Mouse (Mus musculus) cerebellum, adult 8-10 months (tissue): ENCODE results near the gene Clec4e.
"Not testable (repeated sequence)": the region's sequence is repeated elsewhere in the genome, so short reads cannot be mapped to it uniquely, and the experiment has no call there.

ENCODE experiments used
- DNase-seq: peaks from one replicate; pipeline ENCODE4 v3.0.0; 2022

The Clec4e gene

DNA sequence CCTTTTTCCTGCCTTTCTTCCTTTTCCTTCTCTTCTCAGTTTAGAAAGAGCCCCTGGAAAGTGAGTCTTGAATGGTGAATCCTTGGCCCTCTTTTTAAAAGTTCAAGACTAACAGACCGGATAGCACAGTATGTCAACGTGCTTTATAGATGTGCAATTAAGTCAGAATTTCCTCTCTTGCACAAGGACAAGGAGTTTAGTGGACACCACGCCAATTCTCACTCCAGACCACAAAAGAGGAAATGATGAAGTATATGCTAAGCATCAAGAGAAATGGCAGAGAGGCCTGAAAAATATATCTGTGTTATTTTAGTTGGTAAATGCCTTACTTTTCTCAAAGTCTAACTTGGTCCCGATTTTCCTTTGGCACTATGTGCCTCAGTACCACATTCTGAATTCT is at the start of gene Clec4e:
Clec4e (minus strand) TSS at position 118 of the 400 bp plus-strand sequence.
- no peak for DNase-seq

DNA sequence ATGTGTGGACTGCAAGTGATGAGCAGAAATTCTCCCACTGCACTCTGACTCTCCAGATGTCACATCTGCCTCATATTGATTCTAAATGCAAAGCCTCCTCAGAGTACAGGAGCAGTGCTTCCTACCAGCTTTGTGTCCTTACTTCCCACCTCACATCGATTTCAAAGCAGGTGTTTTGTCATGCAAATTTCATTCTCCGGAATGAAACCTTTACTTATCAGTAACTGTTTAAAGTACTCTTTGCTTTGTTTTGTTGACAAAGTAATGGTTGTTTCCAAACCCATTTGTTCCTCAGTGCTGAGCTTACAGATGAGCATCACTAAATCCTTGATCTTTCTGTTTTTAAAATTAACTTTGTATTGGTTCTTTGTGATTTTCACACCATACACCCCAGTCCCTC is 42.8 kb upstream of the Clec4e start:
- no peak for DNase-seq

DNA sequence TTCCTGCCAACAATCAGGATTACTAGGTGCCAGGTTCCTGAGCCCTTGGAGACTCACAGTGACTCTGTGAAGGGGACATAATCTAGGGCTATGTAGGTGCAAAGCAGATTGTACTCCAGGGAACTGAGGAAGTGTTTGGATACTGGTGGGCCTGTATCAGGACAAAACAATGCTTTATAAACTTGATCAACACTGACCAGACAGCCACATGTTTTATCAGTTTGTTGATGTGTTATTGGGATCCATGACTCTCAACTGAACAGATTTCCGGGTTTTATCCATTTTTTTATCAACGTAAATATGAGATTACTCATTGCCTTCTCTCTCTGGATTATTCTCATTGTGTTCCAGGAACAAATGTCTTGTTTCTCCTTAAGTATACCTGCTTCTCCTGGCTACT is 18.4 kb upstream of the Clec4e start, which contains the start of gene Vmn2r19:
Vmn2r19 (plus strand) TSS at position 301 of the 400 bp plus-strand sequence.
- DNase-seq, result no peak

DNA sequence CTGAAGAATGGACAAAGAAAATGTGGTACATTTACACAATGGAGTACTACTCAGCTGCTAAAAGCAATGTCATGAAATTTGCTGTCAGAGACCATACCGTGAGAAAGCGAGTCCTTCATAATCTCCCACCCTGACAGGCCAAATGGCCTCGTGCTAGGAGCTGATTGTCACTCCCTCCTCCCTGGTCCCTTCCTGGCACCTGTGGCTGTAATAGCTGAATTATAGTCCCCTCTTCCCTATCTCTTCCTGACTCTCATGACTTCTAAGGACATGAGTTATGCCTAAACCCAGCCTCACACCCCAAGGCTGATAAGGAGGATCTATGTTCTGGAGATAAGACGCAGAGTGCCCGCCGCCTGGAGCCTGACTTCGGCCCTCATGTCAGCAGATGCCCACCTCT is 16.6 kb upstream of the Clec4e start:
- DNase-seq, result not testable (repeated sequence)

DNA sequence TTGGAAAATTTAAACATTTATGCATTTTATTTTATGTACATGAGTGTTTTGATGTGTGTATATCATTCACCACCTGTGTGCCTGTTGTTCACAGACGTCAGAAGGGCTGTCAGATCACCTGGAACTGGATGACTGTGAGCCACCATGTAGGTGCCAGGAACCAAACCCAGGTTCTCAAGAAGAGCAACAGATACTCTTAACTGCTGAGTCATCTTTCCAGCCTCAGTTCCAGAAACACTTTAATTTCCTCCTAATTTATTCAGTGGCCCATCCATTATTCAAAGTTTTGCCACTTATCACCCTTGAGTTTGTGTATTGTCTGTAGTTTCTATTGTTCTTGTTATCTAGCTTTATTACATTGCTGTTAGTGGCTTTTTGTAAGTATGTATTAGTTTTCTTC is 7.0 kb upstream of the Clec4e start:
- DNase-seq, result no peak

DNA sequence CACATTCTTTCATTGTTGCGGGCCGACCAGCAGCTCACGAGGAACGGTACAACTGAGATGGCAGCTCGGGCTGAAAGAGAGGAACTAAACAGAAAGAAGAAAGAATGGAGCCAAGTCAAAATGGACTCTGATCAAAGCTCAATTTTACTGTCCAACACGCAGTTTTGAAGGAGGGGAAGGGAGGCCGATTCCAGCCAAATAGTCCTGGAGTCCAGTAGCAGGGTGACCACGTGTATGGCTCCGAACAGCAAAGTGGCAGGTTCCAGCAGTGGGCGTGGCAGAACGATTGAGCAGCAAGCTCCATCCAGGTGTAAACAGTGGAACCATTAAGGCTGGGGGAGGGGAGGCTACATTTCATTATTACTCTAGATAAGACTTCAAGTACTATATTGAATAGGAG is 3.8 kb upstream of the Clec4e start:
- DNase-seq, result not testable (repeated sequence)

DNA sequence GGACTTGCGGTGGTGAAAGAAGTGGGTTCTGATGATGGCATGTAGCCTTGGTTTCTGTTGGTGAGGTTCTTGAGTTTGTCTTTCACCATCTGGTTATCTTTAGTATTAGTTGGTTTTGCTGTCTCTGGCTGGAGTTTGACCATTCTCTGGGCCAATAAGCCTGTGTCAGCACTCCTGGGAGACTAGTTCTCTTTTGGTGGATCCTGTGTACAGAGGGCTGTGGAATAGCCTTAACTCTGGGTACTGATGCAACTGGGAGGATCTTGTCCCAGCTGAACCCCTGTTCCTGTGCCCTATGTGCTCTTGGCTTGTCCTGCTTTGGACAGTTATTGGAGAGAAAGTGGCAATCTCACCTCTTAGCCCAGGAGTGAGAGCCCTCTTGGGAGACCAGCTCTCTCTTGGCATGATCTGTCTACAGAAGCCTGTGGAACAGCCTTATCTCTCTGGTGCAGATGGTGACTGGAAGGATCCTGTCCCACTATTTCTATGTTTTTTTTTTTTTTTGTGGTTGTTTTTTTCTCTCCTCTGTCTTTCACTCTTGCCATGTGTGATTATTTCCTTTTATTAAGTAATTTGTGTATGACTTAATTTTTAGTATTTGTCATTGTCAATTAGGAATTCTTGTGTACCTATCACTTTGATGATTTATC is 3.2 kb upstream of the Clec4e start:
- DNase-seq, result no peak

DNA sequence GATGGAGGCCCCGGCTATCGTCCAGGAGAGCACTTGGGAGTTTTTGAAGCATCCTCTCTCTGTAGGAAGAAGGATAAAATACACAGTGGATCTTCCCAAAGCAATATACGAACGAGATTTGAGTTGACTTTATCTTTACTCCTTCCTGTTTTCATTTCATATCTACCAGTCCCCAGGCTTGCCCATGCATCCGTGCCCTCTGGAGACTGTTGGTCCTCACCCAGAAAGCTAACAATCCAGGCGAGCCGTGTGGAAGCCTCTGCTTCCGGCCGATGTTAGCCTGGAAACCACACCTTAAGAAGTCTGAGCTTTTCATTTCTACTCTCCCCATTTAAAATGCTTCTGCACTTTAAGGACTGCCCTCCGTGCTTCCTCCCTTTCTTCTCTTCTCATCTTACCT is 739 bp downstream of the Clec4e start:
- DNase-seq, result no peak

DNA sequence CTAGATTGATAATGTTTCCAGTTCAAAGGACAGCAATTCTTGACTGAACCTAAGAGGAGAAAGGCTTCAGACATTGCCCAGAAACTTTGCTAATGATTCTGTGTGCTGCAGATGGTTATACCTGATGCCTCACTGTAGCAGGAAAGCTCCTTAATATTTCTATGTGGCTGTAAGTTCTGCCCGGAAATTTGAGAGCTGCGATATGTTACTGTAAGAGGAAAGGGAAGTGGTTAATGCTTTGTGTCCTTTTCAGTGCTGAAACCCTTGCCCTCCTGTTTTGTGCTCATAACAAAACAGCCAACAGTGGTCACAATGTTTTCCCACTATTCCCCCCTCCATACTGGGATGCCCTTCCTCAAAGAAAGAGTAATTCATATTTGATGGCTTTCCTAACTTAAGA is 3.4 kb downstream of the Clec4e start:
- DNase-seq, result no peak

DNA sequence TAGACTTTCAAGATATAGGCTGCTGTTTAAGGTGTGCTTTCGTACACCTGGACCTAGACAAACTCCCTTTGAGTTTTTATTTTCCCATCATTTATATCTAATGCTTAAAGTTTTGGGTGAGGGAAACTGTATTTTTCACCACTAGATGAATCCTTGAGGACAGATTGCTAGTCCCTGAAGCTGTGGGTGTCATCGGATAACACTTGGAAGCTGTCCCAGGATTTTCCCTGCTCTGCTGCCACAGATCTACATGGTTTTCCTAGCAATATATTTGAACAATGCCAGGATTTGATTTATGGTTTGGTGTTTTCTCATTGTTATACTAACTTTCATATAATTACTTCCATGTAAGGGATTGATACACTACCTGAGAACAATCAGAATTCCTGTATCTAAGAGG is 10.2 kb downstream of the Clec4e start:
- no peak for DNase-seq

DNA sequence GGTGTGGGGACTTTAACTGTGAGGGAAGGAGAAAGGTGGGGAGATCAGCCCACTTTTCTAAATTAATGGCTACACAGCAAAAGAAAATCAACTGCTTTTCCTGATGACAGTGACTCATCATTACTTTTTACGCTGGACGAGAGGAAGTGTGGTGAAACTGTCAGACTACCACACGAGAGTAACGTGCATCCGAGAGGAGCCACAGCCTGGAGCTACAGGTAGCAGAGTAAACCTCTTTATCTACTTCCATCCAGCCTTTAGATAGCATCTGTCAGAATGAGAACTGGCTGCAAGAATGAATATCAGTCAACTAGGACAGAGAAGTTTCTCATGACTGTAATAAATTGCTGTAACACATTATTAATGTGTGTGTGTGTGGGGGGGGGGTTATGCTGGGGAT is 22.7 kb downstream of the Clec4e start:
- DNase-seq, result no peak

DNA sequence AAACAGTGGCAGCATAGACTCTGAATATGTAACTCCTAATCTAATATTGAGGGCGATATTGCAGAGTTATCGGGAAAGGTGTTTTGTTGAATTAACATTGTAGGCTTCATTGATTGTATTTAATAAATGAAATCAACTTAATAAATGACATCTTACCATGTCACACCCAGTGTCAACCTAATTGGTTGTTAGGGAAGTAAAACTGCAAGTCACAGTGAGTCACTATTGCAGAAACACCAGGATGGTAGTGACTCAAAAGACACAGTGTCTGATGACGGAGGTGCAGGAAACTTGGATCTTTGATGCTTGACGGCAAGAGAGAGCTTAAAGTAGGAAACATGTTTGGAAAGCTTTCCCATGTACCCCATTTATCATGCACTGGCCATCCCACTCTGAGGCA is 23.9 kb downstream of the Clec4e start:
- no peak for DNase-seq

DNA sequence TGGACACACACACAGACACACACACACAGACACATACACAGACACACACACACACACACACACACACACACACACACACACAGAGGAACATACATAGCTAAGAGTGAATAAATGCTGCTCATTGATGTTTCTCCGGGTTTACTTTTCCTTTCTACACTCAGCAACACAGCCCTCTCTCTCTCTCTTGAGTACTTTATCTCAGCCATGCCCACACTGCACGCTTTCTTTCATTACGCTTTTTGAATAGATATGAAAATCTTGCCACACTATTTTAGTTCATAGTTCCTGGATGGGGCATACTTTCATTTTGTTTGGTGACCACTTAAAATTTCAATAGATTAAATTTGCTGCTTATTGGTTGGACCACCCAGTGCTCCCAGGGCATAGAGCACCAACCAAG is 25.5 kb downstream of the Clec4e start:
- DNase-seq, result no peak

DNA sequence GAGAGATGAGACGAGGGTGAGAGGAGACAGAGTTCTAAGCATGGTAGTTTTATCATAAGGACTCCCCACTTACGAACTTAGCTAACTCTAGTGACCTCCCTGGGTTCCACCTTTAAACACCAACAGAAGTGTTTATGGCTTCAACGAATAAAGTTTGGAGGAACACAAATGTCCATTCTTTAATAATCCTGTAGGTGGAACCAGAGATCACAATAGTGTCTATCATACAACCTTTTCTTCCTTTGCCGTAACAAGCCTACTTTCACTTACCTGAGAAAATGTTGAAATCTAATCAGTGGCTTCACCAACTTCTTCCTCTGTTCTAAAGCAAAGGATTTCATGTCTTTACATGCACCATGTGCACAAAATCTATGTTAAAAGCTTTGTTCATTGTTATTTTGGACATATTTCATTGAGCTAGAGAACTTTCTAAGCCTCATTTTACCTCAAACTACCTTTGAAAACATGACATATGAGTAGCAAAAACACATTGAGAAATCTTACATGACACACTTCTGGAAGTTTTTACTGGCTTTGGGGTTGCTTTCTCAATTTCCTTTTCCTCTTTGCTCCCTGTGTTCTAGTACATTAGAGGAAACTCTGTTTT is 28.0 kb downstream of the Clec4e start, which contains the start of gene Clec4d:
Clec4d (plus strand) TSS at position 557 of the 607 bp plus-strand sequence.
- no peak for DNase-seq

DNA sequence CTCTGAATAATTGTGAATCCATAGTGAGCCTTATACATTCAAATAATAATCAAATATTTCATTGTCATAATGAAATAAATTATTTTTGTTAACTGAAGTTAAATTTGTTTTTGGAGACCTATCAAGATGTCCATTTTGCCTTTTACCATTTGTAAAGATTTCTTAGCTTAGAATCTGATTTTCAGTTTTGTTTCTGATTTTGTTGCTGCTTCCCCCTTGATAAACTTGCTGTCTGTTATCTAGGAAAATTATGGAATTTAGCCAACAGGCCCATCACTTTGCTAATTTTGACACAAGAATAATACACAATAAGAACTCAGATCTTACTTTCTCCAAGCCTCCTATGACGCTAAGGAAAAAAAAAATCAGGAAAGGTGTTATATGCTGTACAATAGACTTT is 28.8 kb downstream of the Clec4e start:
- DNase-seq, result no peak

DNA sequence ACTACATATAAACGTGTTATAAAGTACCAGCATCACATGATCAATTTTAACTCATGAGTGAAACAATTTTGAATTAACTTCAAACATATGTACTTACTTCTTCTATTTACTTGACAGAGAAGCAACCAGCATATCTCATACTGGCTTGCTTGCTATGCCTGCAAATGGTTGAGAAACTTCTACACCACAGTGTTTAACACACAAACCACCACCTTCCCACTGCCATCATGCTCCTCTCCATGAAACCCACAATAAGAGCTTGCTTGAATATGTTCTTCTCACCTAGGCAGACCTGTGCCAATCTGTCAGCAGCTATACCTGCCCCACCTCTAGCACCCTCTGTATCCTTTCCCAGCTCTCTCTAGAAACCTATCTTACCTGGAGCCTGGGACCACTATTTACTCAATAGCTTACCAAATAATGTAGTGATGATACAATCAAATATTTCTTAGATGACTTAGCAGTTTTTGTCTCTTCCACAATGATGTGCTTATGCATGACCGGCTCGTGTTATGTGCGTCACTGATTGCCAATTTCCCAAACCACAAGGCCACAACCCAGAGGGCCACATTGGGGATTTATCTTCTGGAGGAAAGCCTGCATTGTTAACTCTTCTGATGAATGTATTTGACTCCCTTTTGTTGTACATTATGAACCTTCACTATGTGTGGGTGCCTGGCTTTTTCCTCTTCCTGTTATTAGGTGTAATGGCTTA is 29.6 kb downstream of the Clec4e start:
- no peak for DNase-seq

DNA sequence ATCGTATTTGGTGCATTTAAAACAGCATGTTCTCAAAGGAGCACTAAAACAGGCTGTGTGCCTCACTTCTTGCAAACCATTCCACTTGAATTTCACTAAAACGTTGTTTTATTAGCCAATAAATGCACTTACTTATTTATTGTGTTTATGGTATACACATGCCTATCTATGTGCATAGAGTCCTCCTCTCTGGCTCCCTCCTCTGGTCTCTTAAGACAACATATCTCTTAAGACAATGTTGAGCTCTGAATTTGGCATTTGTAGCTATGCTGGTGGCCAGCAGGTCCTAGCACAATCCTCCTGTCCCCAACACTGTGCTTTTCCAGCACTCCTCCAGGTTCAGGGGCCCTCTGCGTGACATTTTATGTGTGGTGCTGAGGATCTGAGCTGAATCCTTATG is 30.7 kb downstream of the Clec4e start:
- DNase-seq, result no peak

DNA sequence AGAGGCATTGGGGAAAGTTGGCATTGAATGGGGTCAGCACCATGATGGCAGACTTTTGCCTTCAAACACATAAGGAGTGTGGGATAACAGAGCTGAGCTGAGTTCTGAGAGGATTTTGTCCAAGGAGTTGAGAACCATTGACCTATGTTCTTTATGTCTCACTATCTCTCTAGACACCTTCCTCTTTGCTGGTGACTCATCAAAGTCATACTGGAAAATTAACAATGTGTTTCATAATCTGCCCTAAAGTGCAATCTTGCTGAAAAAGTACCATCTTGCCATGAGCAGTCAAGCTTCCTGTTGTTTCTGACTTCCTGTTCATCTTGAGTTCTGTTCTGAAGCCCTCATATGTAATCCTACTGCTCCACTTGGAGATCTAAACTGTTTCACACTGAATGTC is 36.9 kb downstream of the Clec4e start:
- DNase-seq, result no peak

DNA sequence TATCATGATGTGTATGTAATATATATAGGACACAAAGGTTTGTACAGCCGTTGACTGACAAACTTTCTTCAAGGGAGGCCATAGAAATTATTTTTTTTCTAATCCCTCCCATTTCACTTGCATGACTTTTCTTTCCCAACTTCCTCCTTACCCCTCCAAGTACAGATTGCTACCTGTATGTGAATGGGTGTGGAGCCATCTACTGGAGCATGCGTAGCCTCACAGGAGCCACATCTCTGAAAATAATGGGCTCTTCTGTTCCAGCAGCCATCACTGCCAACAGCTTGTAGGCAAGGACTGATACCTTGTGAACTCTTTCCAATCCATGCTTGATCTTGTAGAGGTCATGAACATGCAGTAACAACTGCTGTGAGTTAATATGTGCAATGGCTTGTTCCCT is 40.8 kb downstream of the Clec4e start:
- not testable (repeated sequence) for DNase-seq

DNA sequence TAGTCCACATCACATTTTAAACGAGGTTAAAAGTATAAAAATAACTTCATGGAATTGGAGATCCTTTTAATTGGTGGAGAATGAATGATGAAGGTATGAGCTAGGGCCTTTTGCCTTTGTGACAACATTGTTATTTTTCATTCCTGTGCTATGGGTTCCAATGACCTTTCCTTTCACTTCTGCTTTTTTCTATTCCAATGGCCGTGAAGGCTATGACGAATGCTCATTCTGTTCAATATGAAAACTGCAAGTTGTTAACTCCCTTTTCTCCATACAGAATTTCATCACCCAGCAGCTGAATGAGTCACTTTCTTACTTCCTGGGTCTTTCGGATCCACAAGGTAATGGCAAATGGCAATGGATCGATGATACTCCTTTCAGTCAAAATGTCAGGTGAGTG is 45.5 kb downstream of the Clec4e start:
- no peak for DNase-seq

DNA sequence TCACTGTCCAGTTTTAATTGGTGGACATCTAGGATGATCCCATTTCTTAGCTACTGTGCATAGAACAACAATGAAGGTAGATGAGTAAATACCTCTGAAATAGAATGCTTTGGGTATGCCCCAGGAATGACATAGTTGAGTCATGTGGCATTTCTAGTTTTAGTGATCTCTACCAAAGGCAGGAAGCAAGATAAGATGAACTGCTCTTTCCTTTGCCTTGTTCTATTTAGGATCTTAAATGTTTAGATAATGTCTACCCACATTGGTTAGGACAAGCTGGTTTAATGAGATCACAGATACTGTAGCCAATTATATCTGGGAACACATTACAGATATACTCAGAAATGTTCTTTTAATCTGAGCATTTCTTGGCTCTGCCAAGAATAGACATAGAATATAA is 52.1 kb downstream of the Clec4e start:
- no peak for DNase-seq
